Mouse (Mus musculus) Muller cell, postnatal 12 days (primary cell): ENCODE measurements at regions not wholly inside any gene's neighbourhood (a gene's known extent, or its start where the extent isn't known, plus 50 kb on each side); places are given as distances from the start of the nearest gene placed in this dataset.

Experiments
- DNase-seq: peaks from one replicate; pipeline ENCODE4 v3.0.0-alpha.2; 2015; ENCODE audit errors: inconsistent ontology term

DNA sequence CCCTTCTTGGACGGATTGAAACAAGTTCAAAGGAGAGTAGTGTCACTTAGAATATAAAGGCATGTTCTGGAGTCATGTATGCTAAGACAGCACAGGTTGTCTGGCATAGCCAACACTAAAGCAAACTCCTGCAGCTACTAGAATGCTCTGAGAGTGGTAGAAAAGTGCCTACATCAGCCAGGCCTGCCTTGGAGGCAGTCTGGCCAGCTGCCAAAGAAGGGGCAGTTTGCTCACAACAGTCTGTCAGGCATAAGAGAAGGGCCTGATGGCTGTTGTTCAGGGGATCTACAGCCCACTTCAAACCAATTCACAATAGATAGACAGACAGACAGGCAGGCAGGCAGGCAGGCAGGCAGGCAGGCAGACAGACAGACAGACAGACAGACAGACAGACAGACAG, 136.5 kb upstream of the Dap start:
- no peak for DNase-seq

DNA sequence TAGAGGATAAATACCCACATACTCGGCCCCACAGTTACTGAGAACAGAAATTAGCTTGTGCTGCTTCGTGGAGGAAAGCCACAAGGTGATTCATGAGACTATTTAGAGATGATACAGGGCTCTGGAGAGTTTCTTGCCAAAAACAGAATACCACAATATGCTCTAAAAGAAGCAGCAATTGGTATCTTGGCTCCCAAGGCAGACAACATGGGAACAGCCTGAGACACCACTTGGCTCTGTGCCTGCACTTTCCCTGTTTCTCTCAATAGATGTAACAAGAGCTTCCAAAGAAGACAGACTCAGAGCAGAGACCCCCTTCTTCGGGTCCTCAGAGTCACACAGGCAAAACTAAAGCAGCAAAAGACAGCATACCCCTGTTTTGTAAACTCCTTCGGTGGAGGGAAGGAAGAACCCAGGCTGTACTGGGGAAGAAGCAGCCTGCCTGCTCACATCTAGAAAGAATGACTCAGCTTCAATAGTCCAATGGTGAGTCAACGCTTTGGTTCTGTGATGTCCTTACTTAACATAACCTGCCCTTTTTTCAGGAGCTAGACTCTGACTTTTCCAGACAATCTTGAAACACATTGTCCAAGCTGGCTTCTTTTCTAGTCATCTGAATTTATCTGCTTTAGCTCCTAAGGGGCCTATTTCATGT, 132.1 kb upstream of the Dap start:
- peak; percentile 77 for DNase-seq

DNA sequence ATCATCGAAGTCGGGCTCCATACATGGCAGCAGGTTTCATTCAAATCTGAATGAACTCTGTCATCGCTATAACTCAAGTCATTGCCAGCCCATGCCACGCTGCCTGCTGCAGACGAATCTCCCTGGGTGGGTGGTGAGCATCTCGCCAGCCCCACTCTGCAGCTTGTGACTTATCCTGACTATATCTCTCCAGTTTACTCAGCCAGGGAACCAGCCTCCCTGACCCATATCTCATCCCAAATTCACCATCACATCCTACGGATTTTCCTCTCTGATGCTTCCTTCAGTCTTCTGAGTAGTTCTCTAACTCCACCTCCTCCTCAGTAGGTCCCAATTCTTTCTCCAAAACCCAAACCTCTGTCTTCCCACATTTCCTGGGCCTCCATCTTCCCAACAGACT, 127.9 kb upstream of the Dap start:
- no peak for DNase-seq

DNA sequence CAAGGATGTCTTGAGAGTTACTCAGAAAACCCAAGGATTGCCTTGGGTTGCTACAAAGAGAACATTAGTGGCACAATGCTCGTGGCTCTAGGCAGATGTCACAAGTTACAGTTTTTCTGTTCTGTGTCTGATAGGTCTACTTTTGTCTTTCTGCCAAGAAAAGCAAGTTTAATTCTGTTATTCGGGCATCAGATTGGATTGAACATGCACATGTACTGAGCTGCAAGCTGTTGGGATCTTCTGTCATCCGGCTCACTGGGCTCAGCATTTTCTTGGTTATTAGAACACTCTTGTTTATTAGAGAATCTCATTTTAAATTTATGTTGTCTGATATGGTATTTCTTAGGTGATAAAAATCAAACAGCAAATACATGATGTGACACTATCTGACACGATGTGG, 126.8 kb upstream of the Dap start:
- DNase-seq: no peak

DNA sequence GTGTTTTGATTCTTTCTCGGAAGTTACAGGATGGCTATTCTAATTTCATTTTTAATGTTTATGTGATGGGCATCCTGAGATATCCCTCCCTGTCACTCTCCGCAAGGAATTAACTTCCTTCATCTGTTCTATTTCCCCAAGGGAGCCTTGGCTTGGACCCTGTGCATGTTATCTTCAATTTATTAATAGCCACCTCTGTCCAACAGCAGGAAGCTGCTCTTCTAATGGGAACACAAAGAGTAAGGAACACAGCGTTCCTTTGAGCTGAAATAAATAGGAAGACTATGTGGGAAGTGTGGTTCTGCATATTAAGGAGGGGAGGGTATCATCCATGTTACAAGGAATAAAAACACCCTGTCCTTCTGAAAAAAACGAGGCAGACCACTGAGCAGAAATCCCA, 119.4 kb upstream of the Dap start:
- DNase-seq: no peak

DNA sequence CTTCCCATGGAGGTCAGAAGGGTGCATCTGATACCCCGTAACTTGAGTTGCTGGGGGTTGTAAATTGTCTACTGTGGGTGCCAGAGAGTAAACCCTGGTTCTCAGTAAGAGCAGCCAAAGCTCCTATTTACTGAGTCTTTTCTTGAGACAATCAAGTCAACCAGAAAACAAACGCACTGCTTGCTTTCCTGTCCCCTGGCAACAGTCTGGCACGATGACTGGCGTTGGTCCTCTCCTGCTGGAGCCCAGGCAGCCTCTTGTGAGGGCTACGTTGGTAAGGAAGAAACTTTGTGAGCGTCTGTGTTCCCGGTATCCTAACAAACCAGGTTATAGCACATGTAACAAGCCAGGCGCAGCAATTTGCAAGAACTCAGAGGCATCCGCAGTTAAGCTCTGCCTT, 117.2 kb upstream of the Dap start:
- DNase-seq: no peak

DNA sequence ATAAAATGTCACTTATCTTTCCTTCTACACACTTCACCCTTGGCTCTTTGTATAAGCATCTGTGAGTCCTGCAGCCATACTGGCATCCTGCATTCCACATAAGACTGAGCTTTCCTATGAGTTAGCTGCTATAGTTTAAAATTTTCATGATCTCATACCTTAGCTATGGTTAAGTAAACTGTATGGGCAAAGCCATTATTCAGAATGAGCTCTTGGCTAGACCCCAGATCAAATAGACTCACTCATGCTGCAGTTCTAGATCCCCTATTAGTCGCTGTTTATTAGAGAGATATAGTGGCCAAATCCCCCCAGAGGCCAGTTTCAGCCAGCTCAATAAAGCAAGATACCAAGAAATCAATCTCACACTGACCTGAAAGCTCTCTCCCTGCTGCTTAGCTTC, 110.9 kb upstream of the Dap start:
- no peak for DNase-seq

DNA sequence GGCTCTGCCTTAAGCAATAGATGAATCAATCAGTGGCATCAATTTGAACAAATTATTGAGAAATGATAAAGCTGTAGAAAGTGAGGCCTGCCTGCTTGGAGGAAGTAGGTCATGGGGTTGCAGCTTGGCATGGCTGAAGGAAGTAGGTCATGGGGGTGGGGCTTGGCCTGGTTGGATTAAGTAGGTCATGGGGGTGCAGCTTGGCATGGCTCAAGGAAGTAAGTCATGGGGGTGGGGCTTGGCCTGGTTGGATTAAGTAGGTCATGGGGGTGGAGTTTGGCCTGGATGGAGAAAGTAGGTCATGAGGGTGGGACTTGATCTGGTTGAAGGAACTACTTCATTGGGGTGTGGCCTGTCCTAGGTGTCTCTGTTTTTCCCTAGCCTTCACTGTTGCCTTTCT, 106.8 kb upstream of the Dap start:
- peak; percentile 19 for DNase-seq

DNA sequence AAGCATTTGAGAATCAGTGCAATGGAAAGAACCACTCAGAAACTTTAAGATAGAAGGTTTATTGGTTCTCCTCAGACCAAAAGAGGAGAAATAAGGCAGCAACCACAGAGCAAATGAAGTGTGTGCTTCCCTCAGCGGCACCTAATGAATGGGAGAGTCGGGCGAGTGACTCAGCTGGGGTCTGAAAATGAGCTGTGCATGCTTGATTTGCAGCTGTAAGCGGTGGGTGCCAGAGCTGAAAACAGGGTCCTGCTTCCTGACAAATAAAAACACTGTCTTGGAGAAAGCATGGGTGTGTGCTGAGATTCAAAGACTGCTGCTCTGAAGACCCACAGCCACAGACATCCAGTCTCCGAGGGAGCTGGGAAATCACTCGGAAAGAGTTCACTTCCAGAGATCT, 104.0 kb upstream of the Dap start:
- DNase-seq: peak; percentile 12

DNA sequence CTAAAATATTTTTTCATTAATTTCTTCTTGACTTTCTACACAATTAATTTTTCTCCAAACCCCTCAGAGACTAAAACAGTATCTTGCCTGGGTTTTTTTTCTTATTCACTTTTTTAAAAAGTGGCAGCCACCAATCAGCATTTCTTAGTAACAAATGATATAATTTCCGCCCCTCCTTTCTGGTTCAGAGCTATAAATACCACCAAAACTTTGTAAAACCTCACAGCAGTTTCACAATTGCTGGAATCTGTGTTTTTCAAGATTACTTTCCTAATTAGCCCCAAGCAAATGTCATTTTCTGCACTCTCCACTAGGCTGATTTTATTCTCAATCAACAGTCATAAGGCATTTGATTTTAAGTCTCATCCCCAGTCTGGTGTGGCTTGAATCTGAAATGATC, 98.3 kb upstream of the Dap start:
- DNase-seq: no peak

DNA sequence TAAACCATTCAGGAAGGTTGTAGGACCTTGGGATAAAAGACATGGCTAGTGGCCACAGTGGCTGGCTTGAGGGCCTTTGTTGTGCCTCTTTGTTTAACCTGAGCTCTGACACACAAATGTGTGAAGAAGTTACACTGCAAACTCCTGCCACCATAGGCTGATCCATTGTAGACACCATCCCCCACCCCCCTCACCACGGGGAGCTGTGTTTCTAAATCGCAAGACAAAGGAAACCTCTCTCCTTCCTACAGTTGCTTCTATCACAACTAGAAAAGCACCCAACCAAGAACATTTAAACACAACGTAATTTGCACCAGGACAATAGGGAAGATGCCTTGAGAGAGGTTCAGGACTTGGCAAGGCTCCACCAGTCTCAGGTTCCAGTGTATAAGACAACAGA, 97.1 kb upstream of the Dap start:
- no peak for DNase-seq

DNA sequence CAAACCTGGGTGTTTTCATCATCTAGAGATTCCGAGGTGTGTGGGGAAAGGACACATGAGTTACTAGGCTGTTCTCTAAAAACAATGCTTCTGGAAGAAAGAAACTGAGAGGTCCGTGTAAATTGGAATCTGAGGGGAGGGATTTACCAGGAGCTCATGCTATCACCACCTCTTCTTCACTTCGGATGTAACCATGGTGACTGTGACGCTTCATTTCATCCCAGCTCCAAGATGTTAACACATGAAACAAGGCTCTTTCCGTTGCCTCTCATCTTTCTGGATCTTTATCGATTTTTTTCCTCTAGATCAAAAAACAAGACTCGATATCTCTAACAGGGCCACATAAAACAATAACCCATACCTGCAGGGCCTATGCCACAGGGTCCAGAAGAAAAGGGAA, 89.2 kb upstream of the Dap start:
- no peak for DNase-seq

DNA sequence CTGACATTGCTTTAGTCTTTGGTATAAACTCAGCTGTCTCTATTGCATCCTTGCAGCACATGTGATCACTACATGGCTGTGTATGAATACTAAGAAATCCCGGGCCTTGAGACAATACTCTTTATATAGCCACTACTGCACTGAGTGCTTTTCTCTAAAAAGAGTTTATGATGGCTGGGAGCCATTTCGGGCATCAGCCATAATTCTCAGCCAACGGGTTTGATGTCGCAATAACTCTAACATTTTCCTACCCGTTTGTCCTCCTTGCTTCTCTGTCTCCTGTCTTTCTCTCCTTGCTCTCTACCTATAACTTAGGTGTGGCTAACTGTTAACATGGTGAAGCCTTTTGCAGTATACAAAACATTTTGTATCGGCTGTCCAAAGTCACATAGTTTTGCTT, 85.5 kb upstream of the Dap start:
- DNase-seq: no peak

DNA sequence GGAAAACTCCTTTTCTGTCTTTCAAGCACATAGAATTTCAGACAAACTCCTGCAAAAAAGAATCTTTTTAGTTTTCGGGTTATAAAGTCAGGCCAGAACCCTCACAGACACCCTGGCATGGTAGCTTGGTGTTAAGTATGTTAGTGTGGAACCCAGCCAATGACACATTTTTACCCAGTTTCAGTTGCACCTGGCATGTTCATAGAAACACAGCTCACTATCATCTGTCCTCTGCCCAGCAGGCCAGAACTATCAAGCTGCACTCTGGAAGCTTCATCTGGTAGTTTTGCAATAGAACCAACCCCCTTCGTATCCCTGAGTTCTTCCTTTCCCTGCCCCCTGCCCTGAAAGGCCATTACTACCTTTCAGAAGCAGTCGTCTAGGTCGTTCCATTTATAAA, 82.4 kb upstream of the Dap start:
- no peak for DNase-seq

DNA sequence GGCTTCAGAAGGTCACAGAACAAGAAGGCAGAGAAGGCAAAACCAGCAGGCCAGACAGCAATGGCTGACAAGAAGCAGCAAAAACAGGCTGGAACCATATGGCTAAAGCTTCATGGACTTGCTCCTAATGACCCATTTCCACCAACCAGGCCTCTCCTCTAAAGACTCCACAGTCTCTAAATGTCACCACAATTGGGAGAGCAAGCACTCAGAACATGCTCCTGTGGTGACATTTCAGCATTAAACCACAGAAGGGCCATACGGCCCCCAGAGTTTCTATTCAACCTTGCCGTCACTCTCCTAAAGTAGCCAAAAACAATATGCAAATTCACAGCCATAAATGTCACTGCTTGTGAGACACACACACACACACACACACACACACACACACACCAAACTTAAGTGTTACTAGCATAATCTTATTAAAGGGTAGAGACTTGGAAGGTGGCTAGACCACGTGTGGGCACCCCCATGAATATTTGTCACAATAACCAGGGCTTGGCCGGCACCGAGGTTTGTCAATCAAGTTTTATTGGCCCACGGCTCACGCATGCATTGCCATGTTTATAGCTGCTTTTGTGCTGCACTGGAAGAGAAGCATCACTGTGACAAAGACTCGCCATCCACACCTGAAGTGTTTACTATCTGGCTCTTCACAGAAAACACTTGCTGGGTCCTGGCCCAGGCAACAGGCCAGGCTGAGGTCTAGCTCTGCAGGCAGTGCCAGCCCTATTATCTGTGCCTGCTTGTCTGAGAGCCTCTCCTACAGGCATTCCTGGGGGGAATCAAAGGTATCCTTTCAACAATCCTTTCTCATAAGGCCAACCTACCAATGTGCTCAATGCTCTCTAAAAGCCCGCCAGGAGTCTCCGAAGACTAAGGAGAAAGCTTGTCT, 75.6 kb upstream of the Dap start:
- no peak for DNase-seq

DNA sequence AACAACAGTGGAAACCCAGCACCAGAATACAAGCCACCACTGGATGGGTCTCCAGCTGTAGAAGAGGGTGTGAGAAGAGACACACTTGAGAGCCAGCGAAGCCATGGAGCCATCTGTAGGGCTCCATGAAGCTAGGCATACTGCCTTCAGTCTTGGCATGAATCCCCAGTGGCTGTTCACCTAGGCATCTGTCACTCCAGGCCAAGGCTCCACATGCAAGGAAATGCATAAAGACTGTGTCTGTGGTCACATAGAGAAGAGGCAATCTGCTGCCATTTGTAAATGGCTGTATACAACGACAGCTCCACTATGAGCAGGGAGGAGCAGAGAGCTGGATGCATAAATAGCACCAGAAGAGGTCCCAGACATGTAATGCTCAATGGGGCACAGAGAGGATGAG, 74.3 kb upstream of the Dap start:
- no peak for DNase-seq

DNA sequence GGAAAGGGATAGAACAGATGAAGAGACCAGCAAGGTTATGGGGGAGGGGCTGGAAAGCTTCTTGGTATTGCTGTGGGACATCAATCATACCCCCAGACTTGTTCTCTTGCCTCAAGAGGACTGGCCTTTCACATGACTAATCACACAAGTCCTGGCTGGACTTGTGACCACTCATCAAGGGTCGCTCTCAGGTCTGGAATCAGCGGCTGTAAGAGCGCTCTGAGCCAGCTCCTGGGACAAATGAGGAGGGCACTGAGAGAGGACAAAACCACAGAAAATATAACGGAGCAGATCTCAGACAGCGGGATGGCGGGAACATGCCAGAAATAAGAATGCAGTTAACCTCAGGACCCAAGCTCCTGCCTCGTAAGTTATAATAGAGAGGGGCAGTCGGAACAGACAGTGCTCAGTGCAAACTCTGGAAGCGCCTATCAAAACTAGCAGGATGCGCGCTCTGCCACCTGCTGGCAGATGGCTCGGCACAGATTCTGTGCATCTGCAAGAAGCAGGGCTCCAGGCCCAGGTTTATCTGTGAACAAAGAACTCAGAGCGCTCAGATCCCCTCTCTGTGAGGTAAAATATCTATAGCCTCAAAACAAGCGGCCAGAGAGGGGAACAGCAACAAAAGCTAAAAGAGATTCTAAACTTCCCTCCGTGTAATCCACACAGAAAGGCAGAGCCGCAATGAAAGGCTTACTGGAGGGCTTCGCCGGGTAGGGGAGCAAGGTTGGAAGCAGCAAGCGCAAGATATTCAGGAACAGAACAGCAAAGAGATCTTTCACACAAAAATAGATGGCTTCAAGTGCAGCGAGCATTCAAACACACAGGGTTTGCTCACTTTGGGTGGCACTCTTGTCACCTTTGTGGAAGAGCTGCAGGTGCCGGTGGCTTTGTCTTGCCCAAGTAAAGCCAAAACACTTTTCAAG, 73.3 kb upstream of the Dap start:
- DNase-seq: peak; percentile 49

DNA sequence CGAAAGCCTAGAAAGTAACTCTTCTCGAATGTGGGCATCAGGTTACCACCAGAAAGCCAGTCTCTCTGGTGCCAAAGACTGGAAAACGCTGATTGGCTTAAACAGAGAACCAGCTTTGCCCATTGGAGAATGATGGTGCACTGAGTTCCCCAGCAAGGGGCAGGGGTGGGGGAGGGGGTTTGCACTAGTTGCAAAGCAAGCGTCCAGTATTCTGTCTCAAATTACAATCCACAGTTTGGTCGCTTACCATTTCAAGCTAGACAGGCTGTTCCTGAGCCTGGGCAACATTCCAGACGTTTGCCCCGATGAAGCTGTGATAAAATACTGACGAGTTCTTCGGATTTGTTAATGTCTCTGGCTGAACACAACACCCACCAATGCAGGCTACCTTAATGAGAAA, 69.0 kb upstream of the Dap start:
- no peak for DNase-seq

DNA sequence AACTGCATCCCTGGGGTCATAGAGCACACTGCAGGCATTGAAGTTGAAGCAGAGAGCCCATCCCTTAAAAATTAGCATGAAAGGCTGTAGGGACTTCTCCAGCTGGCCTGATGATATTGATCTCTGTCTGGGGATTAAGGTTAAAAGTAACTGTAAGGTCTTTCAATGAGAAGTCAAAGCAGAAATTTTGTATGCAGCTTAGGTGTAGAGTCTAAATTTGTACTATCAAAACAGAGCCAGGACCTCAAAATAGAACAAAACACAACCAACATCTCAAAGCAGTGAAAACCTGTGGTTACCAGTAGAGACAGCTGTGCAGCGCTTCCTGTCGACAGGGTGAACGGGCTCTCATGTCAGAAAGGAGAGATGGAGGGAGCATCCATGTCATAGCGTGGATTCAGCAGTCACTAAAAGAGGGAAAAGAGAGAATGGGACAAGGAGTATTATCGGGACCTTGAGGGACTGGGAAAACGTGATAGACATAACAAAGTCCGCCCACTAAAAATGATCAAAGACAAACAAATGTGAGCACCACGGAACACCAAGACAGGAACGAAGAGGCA, 57.5 kb upstream of the Dap start:
- DNase-seq: no peak

DNA sequence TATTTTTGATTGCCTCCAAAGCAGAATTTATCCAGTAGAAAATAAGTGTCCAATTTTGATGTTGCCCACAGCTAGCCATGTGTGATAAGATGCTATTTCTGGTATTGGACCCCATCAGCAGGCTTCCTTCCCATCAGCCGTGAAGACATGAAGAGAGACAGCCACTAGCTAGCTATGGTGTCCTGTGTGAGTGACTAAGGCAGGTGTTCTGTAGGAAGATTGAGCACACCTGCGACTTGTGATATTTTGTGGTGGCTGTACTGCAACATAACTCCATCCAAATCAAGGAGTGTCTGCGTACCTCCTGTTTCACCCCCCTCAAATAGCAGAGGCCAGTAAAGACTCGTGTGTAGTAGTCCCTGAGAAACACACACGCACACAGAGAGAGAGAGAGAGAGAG, 56.6 kb upstream of the Dap start:
- DNase-seq: no peak

DNA sequence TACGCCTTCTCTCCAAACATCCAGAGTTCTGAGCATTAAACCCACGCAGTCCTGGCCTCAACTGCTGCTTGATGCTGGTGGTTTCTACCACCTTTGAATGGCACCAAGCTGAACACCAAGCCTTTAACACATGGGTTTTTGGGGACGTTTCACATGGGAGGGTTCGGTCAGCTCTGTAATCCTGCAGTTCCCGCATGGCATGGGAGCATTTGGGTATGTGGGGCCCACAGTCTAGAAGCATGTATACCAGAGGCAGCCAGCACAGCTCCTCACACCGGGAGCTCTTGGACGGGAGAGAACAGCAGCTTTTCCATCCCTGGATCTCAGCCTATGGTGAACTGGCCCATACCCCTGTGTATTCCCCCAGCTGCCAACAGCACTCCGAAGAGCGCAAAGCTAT, 55.9 kb upstream of the Dap start:
- no peak for DNase-seq
